Mouse (Mus musculus) macrophage (primary cell): ENCODE measurements around the gene BC025920. TPM values are rescaled to one million over a fixed set of nuclear protein-coding genes. Genes with fewer than 3 reads are reported as not detected.

Experiments
- H3K27ac ChIP-seq: fragments of 350-480 bp; formaldehyde crosslinking; 2 replicates; pipeline ENCODE4 v1.9.0; 2021
- H3K36me3 ChIP-seq: fragments of 350-480 bp; formaldehyde crosslinking; 2 replicates; pipeline ENCODE4 v1.9.0; 2021; ENCODE audit errors: inconsistent target
- H3K4me3 ChIP-seq: fragments of 350-480 bp; formaldehyde crosslinking; 2 replicates; pipeline ENCODE4 v1.9.0; 2021; ENCODE audit errors: inconsistent target
- H3K79me2 ChIP-seq: fragments of 350-480 bp; formaldehyde crosslinking; 2 replicates; pipeline ENCODE4 v1.9.0; 2021; ENCODE audit errors: inconsistent target
- WGBS: methylation state at CpG from one replicate; pipeline ENCODE4 v1.1.7; 2026; ENCODE audit warnings: inconsistent platforms; ENCODE audit not compliant: missing documents; 5-methylcytosine and 5-hydroxymethylcytosine counted together
- polyA plus RNA-seq: library from polyadenylated mRNA; stranded (reverse); fragments of 250-400 nt; gene quantifications from 3 replicates; pipeline ENCODE4 v1.2.4, GENCODE M21; 2018; ENCODE audit warnings: inconsistent platforms

BC025920 gene
- polyA plus RNA-seq, 1 experiment from 2014 or later = 0.40 TPM

GRCm38 (mm10) chr10:81591846-81592245, 14.2 kb upstream of the BC025920 start:
- Histone ChIP-seq H3K79me2 (no peaks in the 10 kb centered on the region), H3K36me3 (no peaks in the 10 kb centered on the region), H3K27ac (no peak overlapping the region), H3K4me3 (no peak overlapping the region)
- WGBS = 82% methylated on average over 9 of the region's 9 CpGs

- WGBS = 80% methylated on average over 7 of the region's 7 CpGs
- H3K27ac ChIP-seq = no peak overlapping the region
- H3K4me3 ChIP-seq = no peak overlapping the region
- H3K36me3 ChIP-seq = no peaks in the 10 kb centered on the region
- no peaks in the 10 kb centered on the region for H3K79me2 ChIP-seq
These were observed 13.4 kb upstream of the BC025920 start for GRCm38 (mm10) chr10:81592631-81593030.

GRCm38 (mm10) chr10:81593223-81593622, 12.8 kb upstream of the BC025920 start:
- H3K27ac ChIP-seq = no peak overlapping the region
- H3K4me3 ChIP-seq = no peak overlapping the region
- no peaks in the 10 kb centered on the region for H3K36me3 ChIP-seq
- 91% methylated on average over 4 of the region's 4 CpGs for whole genome bisulfite sequencing
- no peaks in the 10 kb centered on the region for H3K79me2 ChIP-seq

GRCm38 (mm10) chr10:81593935-81594334, 12.1 kb upstream of the BC025920 start:
- 94% methylated on average over 18 of the region's 18 CpGs for WGBS
- H3K79me2 ChIP-seq = no peaks in the 10 kb centered on the region
- no peak overlapping the region for H3K27ac ChIP-seq
- H3K4me3 ChIP-seq = no peak overlapping the region
- H3K36me3 ChIP-seq = no peaks in the 10 kb centered on the region

GRCm38 (mm10) chr10:81595599-81595998, 10.5 kb upstream of the BC025920 start:
- 77% methylated on average over 5 of the region's 5 CpGs for WGBS

GRCm38 (mm10) chr10:81596611-81597010, 9.5 kb upstream of the BC025920 start:
- Histone ChIP-seq H3K79me2 (no peaks in the 10 kb centered on the region), H3K36me3 (no peaks in the 10 kb centered on the region), H3K27ac (no peak overlapping the region), H3K4me3 (peak overlapping the region; percentile 25; the same call in 1 of the 2 replicates)
- 44% methylated on average over 10 of the region's 10 CpGs for WGBS

More at GRCm38 (mm10) chr10:81595599-81595998, 10.5 kb upstream of the BC025920 start:
- Histone ChIP-seq H3K79me2 (no peaks in the 10 kb centered on the region), H3K27ac (no peak overlapping the region), H3K36me3 (no peaks in the 10 kb centered on the region), H3K4me3 (no peak overlapping the region)

GRCm38 (mm10) chr10:81597137-81597950, 8.7 kb upstream of the BC025920 start:
- H3K36me3 ChIP-seq = no peaks in the 10 kb centered on the region
- H3K79me2 ChIP-seq = no peaks in the 10 kb centered on the region
- no peak overlapping the region for H3K27ac ChIP-seq
- 13% methylated on average over 12 of the region's 12 CpGs for WGBS
- peak overlapping the region; percentile 25; the same call in 1 of the 2 replicates for H3K4me3 ChIP-seq

GRCm38 (mm10) chr10:81598342-81598741, 7.7 kb upstream of the BC025920 start:
- H3K27ac ChIP-seq = no peak overlapping the region
- WGBS = 62% methylated on average over 3 of the region's 3 CpGs
- no peaks in the 10 kb centered on the region for H3K79me2 ChIP-seq
- no peaks in the 10 kb centered on the region for H3K36me3 ChIP-seq
- no peak overlapping the region for H3K4me3 ChIP-seq

GRCm38 (mm10) chr10:81598871-81599270, 7.2 kb upstream of the BC025920 start:
- H3K27ac ChIP-seq = no peak overlapping the region
- no peak overlapping the region for H3K4me3 ChIP-seq
- no peaks in the 10 kb centered on the region for H3K79me2 ChIP-seq
- WGBS = 66% methylated on average over 6 of the region's 6 CpGs
- no peaks in the 10 kb centered on the region for H3K36me3 ChIP-seq

- H3K4me3 ChIP-seq = no peak overlapping the region
- no peak overlapping the region for H3K27ac ChIP-seq
- H3K79me2 ChIP-seq = no peaks in the 10 kb centered on the region
- H3K36me3 ChIP-seq = no peaks in the 10 kb centered on the region
- 62% methylated on average over 5 of the region's 5 CpGs for WGBS
These were observed 6.4 kb upstream of the BC025920 start for GRCm38 (mm10) chr10:81599630-81600029.

GRCm38 (mm10) chr10:81600096-81600495, 6.0 kb upstream of the BC025920 start:
- Histone ChIP-seq H3K36me3 (no peaks in the 10 kb centered on the region), H3K27ac (no peak overlapping the region), H3K79me2 (no peaks in the 10 kb centered on the region), H3K4me3 (no peak overlapping the region)
- 69% methylated on average over 10 of the region's 10 CpGs for WGBS

GRCm38 (mm10) chr10:81600738-81601203, 5.3 kb upstream of the BC025920 start, which contains the start of gene Tle6:
Gene Tle6 (minus strand): TSS chr10:81601073.
- Histone ChIP-seq H3K27ac (no peak within 1 kb of the TSS), H3K4me3 (peak within 1 kb of the TSS; percentile 12; the same call in 1 of the 2 replicates), H3K79me2 (no peaks in the 10 kb centered on the region), H3K36me3 (no peaks in the 10 kb centered on the region)
- WGBS = 4% methylated on average over 21 of the region's 28 CpGs

- H3K79me2 ChIP-seq = no peaks in the 10 kb centered on the region
- H3K4me3 ChIP-seq = peak overlapping the region; percentile 12; the same call in 1 of the 2 replicates
- no peak overlapping the region for H3K27ac ChIP-seq
- 58% methylated on average over 7 of the region's 7 CpGs for WGBS
- no peaks in the 10 kb centered on the region for H3K36me3 ChIP-seq
These were observed 4.6 kb upstream of the BC025920 start for GRCm38 (mm10) chr10:81601396-81601905.

GRCm38 (mm10) chr10:81602741-81603151, 3.3 kb upstream of the BC025920 start:
- 32% methylated on average over 3 of the region's 4 CpGs for WGBS
- Histone ChIP-seq H3K79me2 (no peaks in the 10 kb centered on the region), H3K36me3 (no peaks in the 10 kb centered on the region), H3K4me3 (no peak overlapping the region), H3K27ac (no peak overlapping the region)
